In genomic region chrX:143906699-143907471, GRCm38 (mm10) we compare ENCODE assay signal across 10 mouse cellular contexts. TPM values are rescaled to one million over a fixed set of nuclear protein-coding genes. Genes with fewer than 3 reads are reported as not detected.
A peak's percentile ranks its signal among the peaks of the same experiment; 100 is the strongest.
DNase-seq lines count a peak whose midpoint lies in the region; ATAC-seq and TF ChIP-seq lines count a peak whose summit lies in the region.
"Had no signal": no experiment of that assay in that cellular context is flagged by ENCODE, and none has a peak within 500 bp of the region (broad histone marks: within the 10 kb centered on the region; RNA-seq: fewer than 3 reads in every experiment).

No protein-coding gene starts in this region.

- no peaks in the 10 kb centered on the region for H3K4me1 ChIP-seq in kidney, postnatal 0 days (replicated peaks; ENCODE audit: insufficient read depth, low read length)
- peaks cover 41% of the 10 kb centered on the region for H3K4me1 ChIP-seq in forebrain, embryonic 15.5 days
- H3K4me1 ChIP-seq in midbrain, embryonic 13.5 days (replicated peaks), result peaks cover 43% of the 10 kb centered on the region
- H3K4me1 ChIP-seq: limb, embryonic 15.5 days had no signal

- H3K36me3 ChIP-seq in kidney, postnatal 0 days (ENCODE audit: insufficient read depth, low read length), result no peaks in the 10 kb centered on the region
- H3K36me3 ChIP-seq in forebrain, embryonic 15.5 days, result no peaks in the 10 kb centered on the region
- no peaks in the 10 kb centered on the region for H3K36me3 ChIP-seq in midbrain, embryonic 13.5 days
- H3K36me3 ChIP-seq: limb, embryonic 15.5 days had no signal

- no peak overlapping the region for H3K4me2 ChIP-seq in kidney, postnatal 0 days (ENCODE audit: low read length)
- peak overlapping the region; percentile 10; the same call in 1 of the 2 replicates for H3K4me2 ChIP-seq in forebrain, embryonic 15.5 days (replicated peaks)
- peak overlapping the region; percentile 17; the same call in 1 of the 2 replicates for H3K4me2 ChIP-seq in midbrain, embryonic 13.5 days (replicated peaks)
- H3K4me2 ChIP-seq: limb, embryonic 15.5 days had no signal

- no peak for TF ChIP-seq CTCF in kidney, postnatal 0 days (IDR thresholded peaks at IDR 0.05; ENCODE audit: low read depth)

- no peak overlapping the region for H3K9ac ChIP-seq in kidney, postnatal 0 days (ENCODE audit: low read depth, low read length)
- no peak overlapping the region for H3K9ac ChIP-seq in forebrain, embryonic 15.5 days (replicated peaks)
- 0 out of 2 replicates have a peak overlapping the region, but pooled peaks have one; percentile 19 for H3K9ac ChIP-seq in midbrain, embryonic 13.5 days (replicated peaks)
- H3K9ac ChIP-seq: limb, embryonic 15.5 days had no signal

- WGBS in kidney, postnatal 0 days, result 49% methylated on average over 3 of the region's 3 CpGs
- 32% methylated on average over 3 of the region's 3 CpGs for WGBS in forebrain, embryonic 15.5 days
- 30% methylated on average over 3 of the region's 3 CpGs for WGBS in midbrain, embryonic 13.5 days

- DNase-seq in kidney, postnatal 0 days (ENCODE audit: low spot score), result peak; percentile 47
- DNase-seq in kidney, postnatal 25 days, result no peak
- peak; percentile 16 for DNase-seq in R1 (ENCODE audit: low read depth, low spot score)
- no peak for DNase-seq in adrenal gland, adult 18-20 months (ENCODE audit: low spot score in 2 of 2)
- DNase-seq in heart, adult 11 months, result no peak
- no peak for DNase-seq in gastrocnemius, postnatal 25 days
- DNase-seq: adrenal gland, postnatal 25 days had no signal

- no peak overlapping the region for H3K27ac ChIP-seq in kidney, postnatal 0 days
- H3K27ac ChIP-seq in forebrain, embryonic 15.5 days (replicated peaks), result peak overlapping the region; percentile 89
- H3K27ac ChIP-seq in midbrain, embryonic 13.5 days, result peak overlapping the region; percentile 85
- H3K27ac ChIP-seq: limb, embryonic 15.5 days had no signal

- H3K4me3 ChIP-seq in kidney, postnatal 0 days (replicated peaks; ENCODE audit: low read depth, low read length), result no peak overlapping the region
- H3K4me3 ChIP-seq in forebrain, embryonic 15.5 days, result no peak overlapping the region
- H3K4me3 ChIP-seq in midbrain, embryonic 13.5 days (replicated peaks), result no peak overlapping the region
- H3K4me3 ChIP-seq: limb, embryonic 15.5 days had no signal

- no peaks in the 10 kb centered on the region for H3K27me3 ChIP-seq in kidney, postnatal 0 days (ENCODE audit: insufficient read depth, low read length)
- no peaks in the 10 kb centered on the region for H3K27me3 ChIP-seq in forebrain, embryonic 15.5 days
- no peaks in the 10 kb centered on the region; the same call in 1 of the 2 replicates for H3K27me3 ChIP-seq in midbrain, embryonic 13.5 days
- H3K27me3 ChIP-seq: limb, embryonic 15.5 days had no signal

- no peaks in the 10 kb centered on the region for H3K9me3 ChIP-seq in kidney, postnatal 0 days (replicated peaks; ENCODE audit: low read length)
- no peaks in the 10 kb centered on the region for H3K9me3 ChIP-seq in forebrain, embryonic 15.5 days
- no peaks in the 10 kb centered on the region for H3K9me3 ChIP-seq in midbrain, embryonic 13.5 days
- H3K9me3 ChIP-seq: limb, embryonic 15.5 days had no signal

- no peak for ATAC-seq in kidney, postnatal 0 days (replicated peaks; ENCODE audit: low FRiP score, low read depth)
- peak; percentile 79 for ATAC-seq in forebrain, embryonic 15.5 days (replicated peaks)
- ATAC-seq in midbrain, embryonic 13.5 days, result peak; percentile 84

RNA-seq across cellular contexts. Expression of gene Dcx, which starts 26.2 kb away (rescaled TPM):
- polyA plus RNA-seq in kidney, postnatal 0 days (2015; fragmentation: Nextera tagmentation; extraction: Ambion mirVana), result 2.0 and 2.7 TPM in 2 replicates
- polyA plus RNA-seq in forebrain, embryonic 15.5 days (2015; fragmentation: Nextera tagmentation; extraction: Ambion mirVana), result 353 and 362 TPM in 2 replicates
- 262 and 264 TPM in 2 replicates for polyA plus RNA-seq in midbrain, embryonic 13.5 days (2015; fragmentation: Nextera tagmentation; extraction: Ambion mirVana)
- total RNA-seq in adrenal gland, adult 18-20 months (2021), result under 1 TPM; 0.23 to 0.35 TPM
- total RNA-seq in gastrocnemius, postnatal 25 days (2021), result under 1 TPM in 1 of 2 experiments, not detected in 1; 0.16 TPM

Comparison
In these comparisons a context has a peak if more than half of its experiments do, and no peak if none do; other contexts are left out.
1. DNase-seq: peak in kidney, postnatal 0 days (single experiment) and R1 (single experiment); none in kidney, postnatal 25 days (0 of 2), adrenal gland, adult 18-20 months (0 of 2), heart, adult 11 months (single experiment) and gastrocnemius, postnatal 25 days (single experiment).
2. RNA of gene Dcx, which starts 26.2 kb away (polyA plus RNA-seq): 353 to 362 TPM in forebrain, embryonic 15.5 days and 262 to 264 TPM in midbrain, embryonic 13.5 days; 2.0 to 2.7 TPM in kidney, postnatal 0 days; every median in the first group is over 10 times any median in the second.